Mouse (Mus musculus) spleen, adult 2 months (tissue): ENCODE results near the gene Dguok.

ENCODE experiments used
- CTCF ChIP-seq: fragments of 200-500 bp; IDR thresholded peaks from 2 replicates; pipeline ENCODE4 v1.5.1; 2011; ENCODE audit warnings: mild to moderate bottlenecking, inconsistent platforms; ENCODE audit not compliant: insufficient read depth, insufficient read length, insufficient replicate concordance; ENCODE audit errors: extremely low read depth
- POLR2A ChIP-seq: fragments of 200-500 bp; IDR thresholded peaks from 2 replicates; pipeline ENCODE4 v1.6.1; 2011; ENCODE audit warnings: low read depth, low read length, inconsistent platforms

DNA sequence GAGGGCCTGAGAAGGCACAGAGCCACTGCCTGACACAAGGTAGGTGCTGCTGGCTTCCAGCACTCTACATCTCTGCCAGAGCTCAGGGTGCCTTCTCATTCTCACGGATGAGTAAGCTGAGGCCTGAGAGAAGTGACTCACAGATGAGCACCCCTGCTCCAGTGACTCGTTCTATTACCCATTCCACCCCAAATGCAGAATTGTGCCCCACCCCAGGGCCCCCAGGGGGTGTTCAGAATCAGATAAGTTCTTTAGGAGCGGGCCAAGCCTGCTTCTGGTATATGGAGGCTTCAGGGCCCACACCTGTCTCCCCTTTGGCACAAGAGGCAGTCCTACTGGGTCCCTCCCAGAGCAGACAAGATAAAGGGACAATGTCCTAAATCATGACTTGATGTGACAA, 64.1 kb downstream of the Dguok start:
- no peak for TF ChIP-seq CTCF
- no peak for TF ChIP-seq POLR2A
